Mouse (Mus musculus): ENCODE measurements around the gene Per3.

Gene Per3

GRCm38 (mm10) chr4:150998626-150999025 is 45.8 kb downstream of the Per3 start:
- no peaks in the 10 kb centered on the region for H3K27me3 ChIP-seq (ENCODE audit: control insufficient read depth, insufficient read depth, low read length, poor library complexity, severe bottlenecking)
- no peak for DNase-seq (ENCODE audit: low read depth, low spot score)
- H3K36me3 ChIP-seq (ENCODE audit: control insufficient read depth, insufficient read depth, low read length, poor library complexity, severe bottlenecking), result no peaks in the 10 kb centered on the region

- Histone ChIP-seq H3K27me3 (ENCODE audit: control insufficient read depth, insufficient read depth, low read length, poor library complexity, severe bottlenecking) (no peaks in the 10 kb centered on the region), H3K36me3 (ENCODE audit: control insufficient read depth, insufficient read depth, low read length, poor library complexity, severe bottlenecking) (no peaks in the 10 kb centered on the region)
- no peak for DNase-seq (ENCODE audit: low read depth, low spot score)
These were observed 47.7 kb downstream of the Per3 start, which contains the start of gene Uts2 for GRCm38 (mm10) chr4:150996797-150997196. Gene Uts2 (plus strand): TSS chr4:150997097.

- no peaks in the 10 kb centered on the region for H3K36me3 ChIP-seq (ENCODE audit: control insufficient read depth, insufficient read depth, low read length, poor library complexity, severe bottlenecking)
- peak; percentile 39 for DNase-seq (ENCODE audit: low read depth, low spot score)
These were observed 54.3 kb downstream of the Per3 start for GRCm38 (mm10) chr4:150990148-150990547.

DNA sequence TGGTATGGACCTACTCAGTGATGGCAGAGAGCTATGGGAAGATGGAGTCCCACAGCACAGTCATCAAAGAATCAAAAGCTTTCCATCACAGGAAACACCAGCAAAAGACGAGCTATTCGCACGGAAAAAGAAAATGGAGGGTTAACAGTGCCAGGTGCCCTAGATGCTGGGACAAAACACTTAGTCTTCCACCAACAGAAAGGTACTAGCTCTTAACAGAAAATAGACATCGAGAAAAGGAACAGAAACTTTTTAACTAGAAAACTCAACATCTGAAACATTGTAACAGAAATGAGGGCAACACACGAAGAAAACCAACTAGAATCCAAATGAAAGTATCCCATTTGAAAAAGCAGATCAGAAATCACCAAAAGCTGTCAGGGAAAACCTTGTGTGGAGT is 64.3 kb downstream of the Per3 start:
- H3K27me3 ChIP-seq (ENCODE audit: control insufficient read depth, insufficient read depth, low read length, poor library complexity, severe bottlenecking), result no peaks in the 10 kb centered on the region
- H3K36me3 ChIP-seq (ENCODE audit: control insufficient read depth, insufficient read depth, low read length, poor library complexity, severe bottlenecking), result no peaks in the 10 kb centered on the region
- DNase-seq (ENCODE audit: low read depth, low spot score), result no peak

More at GRCm38 (mm10) chr4:150990148-150990547, 54.3 kb downstream of the Per3 start:
- no peaks in the 10 kb centered on the region for H3K27me3 ChIP-seq (ENCODE audit: control insufficient read depth, insufficient read depth, low read length, poor library complexity, severe bottlenecking)

DNA sequence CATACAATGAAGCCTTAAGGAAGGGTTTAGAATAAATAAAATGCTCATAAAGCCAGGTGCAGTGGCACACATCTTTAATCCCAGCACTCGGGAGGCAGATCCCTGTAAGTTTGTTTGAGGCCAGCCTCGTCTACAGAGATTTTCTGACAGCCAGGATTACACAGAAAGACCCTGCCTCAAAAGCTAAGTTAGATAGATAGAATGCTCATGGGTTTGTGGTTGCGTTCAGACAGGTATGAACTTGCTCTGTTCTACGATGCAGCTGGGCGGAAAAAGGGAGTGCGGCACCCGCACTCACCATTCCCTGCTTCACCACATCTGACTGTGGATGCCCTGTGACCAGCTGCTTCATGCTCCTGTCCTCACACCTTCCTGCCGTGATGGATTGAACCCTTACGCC is 65.0 kb downstream of the Per3 start:
- Histone ChIP-seq H3K27me3 (ENCODE audit: control insufficient read depth, insufficient read depth, low read length, poor library complexity, severe bottlenecking) (no peaks in the 10 kb centered on the region), H3K36me3 (ENCODE audit: control insufficient read depth, insufficient read depth, low read length, poor library complexity, severe bottlenecking) (no peaks in the 10 kb centered on the region)
- DNase-seq (ENCODE audit: low read depth, low spot score), result no peak

- Histone ChIP-seq H3K27me3 (ENCODE audit: control insufficient read depth, insufficient read depth, low read length, poor library complexity, severe bottlenecking) (no peaks in the 10 kb centered on the region), H3K36me3 (ENCODE audit: control insufficient read depth, insufficient read depth, low read length, poor library complexity, severe bottlenecking) (no peaks in the 10 kb centered on the region)
- no peak for DNase-seq (ENCODE audit: low read depth, low spot score)
These were observed 66.1 kb downstream of the Per3 start for GRCm38 (mm10) chr4:150978156-150978910.

DNA sequence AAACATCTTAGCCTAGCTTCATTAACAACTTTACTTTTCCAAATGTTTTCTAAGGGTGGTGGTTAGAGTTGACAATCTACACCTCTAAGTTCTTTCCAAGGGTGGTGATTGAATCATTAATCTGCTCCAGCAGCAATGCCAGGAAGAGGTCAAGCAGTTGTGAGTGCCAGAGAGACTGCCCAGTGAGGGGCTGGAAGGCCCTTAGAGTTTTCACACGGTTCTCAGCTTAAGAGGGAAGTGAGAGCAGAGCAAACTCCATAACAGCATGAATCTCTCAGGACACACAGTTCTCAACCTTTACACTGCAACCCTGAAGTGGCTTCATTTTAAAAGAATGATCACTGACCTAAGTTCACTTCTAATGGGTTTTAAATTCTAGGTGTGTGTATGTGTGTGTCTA is 69.3 kb downstream of the Per3 start:
- Histone ChIP-seq H3K36me3 (ENCODE audit: control insufficient read depth, insufficient read depth, low read length, poor library complexity, severe bottlenecking) (no peaks in the 10 kb centered on the region), H3K27me3 (ENCODE audit: control insufficient read depth, insufficient read depth, low read length, poor library complexity, severe bottlenecking) (no peaks in the 10 kb centered on the region)
- DNase-seq (ENCODE audit: low read depth, low spot score), result no peak

GRCm38 (mm10) chr4:150973264-150973663 is 71.2 kb downstream of the Per3 start:
- Histone ChIP-seq H3K27me3 (ENCODE audit: control insufficient read depth, insufficient read depth, low read length, poor library complexity, severe bottlenecking) (no peaks in the 10 kb centered on the region), H3K36me3 (ENCODE audit: control insufficient read depth, insufficient read depth, low read length, poor library complexity, severe bottlenecking) (no peaks in the 10 kb centered on the region)
- no peak for DNase-seq (ENCODE audit: low read depth, low spot score)

GRCm38 (mm10) chr4:150968956-150969355 is 75.5 kb downstream of the Per3 start:
- no peak for DNase-seq (ENCODE audit: low read depth, low spot score)
- Histone ChIP-seq H3K36me3 (ENCODE audit: control insufficient read depth, insufficient read depth, low read length, poor library complexity, severe bottlenecking) (no peaks in the 10 kb centered on the region), H3K27me3 (ENCODE audit: control insufficient read depth, insufficient read depth, low read length, poor library complexity, severe bottlenecking) (no peaks in the 10 kb centered on the region)

DNA sequence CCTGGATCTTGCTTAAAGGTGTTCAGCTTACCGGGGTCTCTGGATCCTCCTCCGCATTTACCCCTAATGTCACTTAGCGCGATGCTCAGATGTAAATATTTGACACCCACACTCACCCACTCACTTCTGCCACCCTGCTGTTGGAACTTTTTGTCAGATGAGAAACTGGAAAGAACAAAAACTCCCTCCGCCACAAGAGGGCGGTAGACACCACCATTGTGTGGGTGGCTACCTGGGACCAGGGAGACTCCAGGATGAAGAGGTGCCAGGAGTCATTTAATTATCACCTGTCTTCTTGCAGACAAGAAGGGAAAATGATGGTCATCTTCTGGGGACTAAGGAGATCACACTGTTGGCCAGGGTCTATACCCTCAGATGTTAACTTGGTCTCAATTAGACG is 77.9 kb downstream of the Per3 start:
- peak; percentile 49 for DNase-seq (ENCODE audit: low read depth, low spot score)
- Histone ChIP-seq H3K36me3 (ENCODE audit: control insufficient read depth, insufficient read depth, low read length, poor library complexity, severe bottlenecking) (no peaks in the 10 kb centered on the region), H3K27me3 (ENCODE audit: control insufficient read depth, insufficient read depth, low read length, poor library complexity, severe bottlenecking) (no peaks in the 10 kb centered on the region)

- Histone ChIP-seq H3K36me3 (ENCODE audit: control insufficient read depth, insufficient read depth, low read length, poor library complexity, severe bottlenecking) (no peaks in the 10 kb centered on the region), H3K27me3 (ENCODE audit: control insufficient read depth, insufficient read depth, low read length, poor library complexity, severe bottlenecking) (no peaks in the 10 kb centered on the region)
- peak; percentile 13 for DNase-seq (ENCODE audit: low read depth, low spot score)
These were observed 78.9 kb downstream of the Per3 start for GRCm38 (mm10) chr4:150965555-150965951.

- Histone ChIP-seq H3K36me3 (ENCODE audit: control insufficient read depth, insufficient read depth, low read length, poor library complexity, severe bottlenecking) (no peaks in the 10 kb centered on the region), H3K27me3 (ENCODE audit: control insufficient read depth, insufficient read depth, low read length, poor library complexity, severe bottlenecking) (no peaks in the 10 kb centered on the region)
- DNase-seq (ENCODE audit: low read depth, low spot score), result peak; percentile 80
These were observed 79.6 kb downstream of the Per3 start for GRCm38 (mm10) chr4:150964635-150965554.

DNA sequence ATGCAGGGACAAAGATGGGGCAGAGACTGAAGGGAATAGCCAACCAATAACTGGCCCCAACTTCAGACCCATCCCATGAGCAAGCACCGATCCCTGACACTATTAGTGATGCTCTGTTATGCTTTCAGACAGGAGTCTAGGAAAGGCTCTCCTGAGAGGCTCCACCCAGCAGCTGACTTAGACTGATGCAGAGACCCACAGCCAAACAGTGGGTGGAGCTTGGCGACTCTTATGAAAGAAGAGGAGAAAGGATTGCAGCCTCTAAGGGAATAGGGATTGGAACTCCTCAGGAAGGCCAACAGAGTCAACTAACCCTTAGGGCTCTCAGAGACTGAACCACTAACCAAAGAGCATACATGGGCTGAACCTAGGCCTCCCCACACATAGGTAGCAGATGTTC is 80.8 kb downstream of the Per3 start:
- Histone ChIP-seq H3K36me3 (ENCODE audit: control insufficient read depth, insufficient read depth, low read length, poor library complexity, severe bottlenecking) (no peaks in the 10 kb centered on the region), H3K27me3 (ENCODE audit: control insufficient read depth, insufficient read depth, low read length, poor library complexity, severe bottlenecking) (no peaks in the 10 kb centered on the region)
- DNase-seq (ENCODE audit: low read depth, low spot score), result no peak

GRCm38 (mm10) chr4:150962231-150962630 is 82.2 kb downstream of the Per3 start:
- Histone ChIP-seq H3K36me3 (ENCODE audit: control insufficient read depth, insufficient read depth, low read length, poor library complexity, severe bottlenecking) (no peaks in the 10 kb centered on the region), H3K27me3 (ENCODE audit: control insufficient read depth, insufficient read depth, low read length, poor library complexity, severe bottlenecking) (no peaks in the 10 kb centered on the region)
- no peak for DNase-seq (ENCODE audit: low read depth, low spot score)

DNA sequence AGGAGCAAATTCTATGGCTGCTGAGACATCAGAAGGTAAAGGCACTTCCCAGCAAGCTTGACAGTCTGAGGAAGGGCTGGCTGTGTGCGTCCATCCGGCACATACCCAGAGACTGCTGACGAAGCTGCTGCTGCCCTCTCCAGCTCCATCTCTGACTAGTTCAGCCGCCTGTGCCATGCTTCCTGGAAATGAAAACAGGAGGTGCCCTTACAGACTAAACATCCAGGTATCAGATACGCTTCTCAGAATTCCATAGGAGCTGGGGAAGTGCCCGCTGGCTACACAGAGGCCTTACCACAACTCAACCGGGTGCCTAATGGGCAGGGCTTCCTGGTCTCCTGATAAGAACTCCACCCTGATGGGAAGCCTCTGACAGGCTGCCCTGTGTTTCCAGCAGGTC is 85.9 kb downstream of the Per3 start:
- no peak for DNase-seq (ENCODE audit: low read depth, low spot score)
- Histone ChIP-seq H3K36me3 (ENCODE audit: control insufficient read depth, insufficient read depth, low read length, poor library complexity, severe bottlenecking) (no peaks in the 10 kb centered on the region), H3K27me3 (ENCODE audit: control insufficient read depth, insufficient read depth, low read length, poor library complexity, severe bottlenecking) (no peaks in the 10 kb centered on the region)

Data from splenic B cell, adult 2 months (primary cell).